Mouse (Mus musculus) thymus, postnatal 14 days (tissue): Measurements from ENCODE around the gene C4b.

Source experiments
- DNase-seq: peaks from one replicate; pipeline ENCODE4 v3.0.0; 2021

The C4b gene

GRCm38 (mm10) chr17:34699575-34700408, 43.9 kb downstream of the C4b start:
- no peak for DNase-seq

- DNase-seq: no peak
Observed at GRCm38 (mm10) chr17:34692906-34693305, 50.8 kb downstream of the C4b start.

- no peak for DNase-seq
Observed at GRCm38 (mm10) chr17:34690458-34690857, 53.2 kb downstream of the C4b start.

GRCm38 (mm10) chr17:34688889-34689288, 54.8 kb downstream of the C4b start:
- DNase-seq: no peak

- DNase-seq: no peak
Observed at GRCm38 (mm10) chr17:34685120-34686110, 58.3 kb downstream of the C4b start.

GRCm38 (mm10) chr17:34684253-34684893, 59.3 kb downstream of the C4b start:
- DNase-seq: no peak

- no peak for DNase-seq
Observed at GRCm38 (mm10) chr17:34683686-34684220, 59.9 kb downstream of the C4b start.

GRCm38 (mm10) chr17:34683179-34683578, 60.5 kb downstream of the C4b start:
- DNase-seq: no peak

GRCm38 (mm10) chr17:34681881-34682536, 61.7 kb downstream of the C4b start:
- no peak for DNase-seq

GRCm38 (mm10) chr17:34681132-34681571, 62.5 kb downstream of the C4b start:
- DNase-seq: no peak

GRCm38 (mm10) chr17:34680621-34681020, 63.1 kb downstream of the C4b start:
- no peak for DNase-seq

GRCm38 (mm10) chr17:34680191-34680590, 63.5 kb downstream of the C4b start:
- DNase-seq: no peak
